Mouse (Mus musculus) cerebellum, adult 2 months (tissue): ENCODE measurements at regions not wholly inside any gene's neighbourhood (a gene's known extent, or its start where the extent isn't known, plus 50 kb on each side); places are given as distances from the start of the nearest gene placed in this dataset.

Experiments used
- CTCF ChIP-seq: fragments of 200-500 bp; IDR thresholded peaks from 2 replicates; pipeline ENCODE4 v1.5.1; 2011; ENCODE audit warnings: low read depth, mild to moderate bottlenecking, control low read depth, low read length, moderate library complexity, borderline replicate concordance; ENCODE audit not compliant: insufficient read depth
- POLR2A ChIP-seq: fragments of 200-500 bp; IDR thresholded peaks from 2 replicates; pipeline ENCODE4 v1.6.1; 2011; ENCODE audit warnings: low read length, control low read depth, borderline replicate concordance; ENCODE audit not compliant: insufficient read depth

DNA sequence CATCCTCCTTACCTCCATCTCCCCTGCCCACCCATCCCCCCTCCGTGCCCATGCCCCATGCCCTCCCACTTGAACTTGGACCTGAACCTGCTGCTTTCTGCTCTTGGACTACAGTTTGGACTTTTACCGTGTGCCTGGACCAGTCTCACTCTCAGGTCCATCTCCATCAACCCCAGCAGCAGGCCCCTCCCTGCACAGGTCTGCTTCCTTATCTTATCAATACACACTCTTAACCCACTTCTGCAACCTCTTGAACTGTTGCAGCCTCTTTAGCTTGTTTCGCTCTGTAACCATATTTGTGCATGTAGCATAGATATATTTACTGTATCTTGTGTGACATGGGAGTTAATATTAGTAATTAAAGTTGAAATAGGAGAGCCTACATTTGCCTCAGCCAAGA is 457.8 kb upstream of the Kcnab2 start:
- no peak for TF ChIP-seq POLR2A
- TF ChIP-seq CTCF: no peak
